Comparison of ENCODE assay signal across 16 mouse cellular contexts in the genomic region with DNA sequence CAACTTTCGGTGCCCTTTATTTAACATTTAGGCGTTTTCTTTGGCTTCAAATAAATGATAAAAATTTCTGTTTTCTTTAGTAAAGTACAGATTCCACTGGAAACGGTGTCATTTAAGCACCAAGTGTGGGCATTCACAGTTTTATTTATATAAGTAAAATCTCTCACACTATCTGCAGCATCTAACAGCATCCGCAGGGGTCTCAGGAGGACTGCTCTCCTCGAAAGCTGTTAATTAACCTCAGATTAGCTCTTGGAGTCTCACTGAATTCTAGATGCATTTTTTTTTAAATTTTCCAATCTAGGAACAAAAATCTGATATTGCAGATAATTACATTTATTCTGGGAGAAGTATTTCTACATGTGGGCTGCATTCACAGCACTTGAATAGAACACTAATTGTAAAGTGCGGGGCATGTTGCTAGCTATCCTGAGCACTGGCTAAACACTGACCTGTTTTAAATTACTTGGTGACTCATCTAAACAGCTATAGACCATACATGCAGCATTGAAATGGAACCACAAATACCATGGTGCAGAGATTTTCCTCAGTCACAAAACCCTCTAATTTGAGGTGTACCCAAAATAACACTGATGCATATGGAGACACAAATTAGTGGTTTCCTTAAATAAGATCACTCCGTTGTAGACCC.
"Had no signal": no experiment of that assay in that cellular context is flagged by ENCODE, and none has a peak within 500 bp of the region (broad histone marks: within the 10 kb centered on the region; RNA-seq: fewer than 3 reads in every experiment).

No protein-coding gene starts in this region.

- H3K4me3 ChIP-seq: limb, embryonic 13.5 days; midbrain, embryonic 12.5 days; myocyte; neural tube, embryonic 15.5 days had no signal

- H3K4me2 ChIP-seq: limb, embryonic 13.5 days; midbrain, embryonic 12.5 days; neural tube, embryonic 15.5 days had no signal

- DNase-seq: kidney, adult 8-10 months; kidney, postnatal 36 days; layer of hippocampus, adult 9-11 months; layer of hippocampus, postnatal 36 days; lung, adult 18-20 months; right cerebral cortex, adult 18-20 months; right cerebral cortex, postnatal 4 days; spleen, adult 18-20 months; thymus, adult 2 months; thymus, postnatal 25 days had no signal

- H3K4me1 ChIP-seq: limb, embryonic 13.5 days; midbrain, embryonic 12.5 days; neural tube, embryonic 15.5 days had no signal

- H3K9me3 ChIP-seq: limb, embryonic 13.5 days; midbrain, embryonic 12.5 days; neural tube, embryonic 15.5 days had no signal

- H3K27ac ChIP-seq: kidney, postnatal 0 days; limb, embryonic 13.5 days; liver, embryonic 14.5 days; midbrain, embryonic 12.5 days; neural tube, embryonic 15.5 days had no signal

- H3K9ac ChIP-seq: limb, embryonic 13.5 days; liver, embryonic 14.5 days; midbrain, embryonic 12.5 days; neural tube, embryonic 15.5 days had no signal

- H3K36me3 ChIP-seq: limb, embryonic 13.5 days; midbrain, embryonic 12.5 days; neural tube, embryonic 15.5 days had no signal

- H3K27me3 ChIP-seq: limb, embryonic 13.5 days; midbrain, embryonic 12.5 days; neural tube, embryonic 15.5 days had no signal
